In the genomic region with DNA sequence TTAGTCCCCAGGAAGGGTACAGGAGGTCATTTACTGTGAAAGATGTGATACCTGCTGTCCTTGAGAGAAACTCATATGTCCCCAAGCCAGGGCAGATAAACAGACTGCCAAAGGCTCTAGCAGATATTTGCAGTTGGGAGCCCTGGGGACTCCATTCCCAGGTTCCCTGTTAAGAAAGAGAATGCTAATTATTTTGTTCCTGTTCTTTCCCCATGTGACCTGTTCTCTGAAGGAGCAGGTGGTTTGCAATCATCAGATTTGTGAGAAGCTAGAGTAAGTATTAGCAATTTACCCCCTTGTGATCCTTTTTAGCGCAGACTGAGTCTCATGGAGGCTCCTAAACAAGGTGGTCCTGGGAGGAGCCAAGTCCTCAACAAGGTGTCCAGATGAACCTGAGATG, we compare ENCODE assay signal across 23 mouse cellular contexts. TPM values are rescaled to one million over a fixed set of nuclear protein-coding genes. Genes with fewer than 3 reads are reported as not detected.
"Had no signal": no experiment of that assay in that cellular context is flagged by ENCODE, and none has a peak within 500 bp of the region (broad histone marks: within the 10 kb centered on the region; RNA-seq: fewer than 3 reads in every experiment).

TSS of gene Olfr1357 (minus strand) at position 101 of the 400 bp plus-strand sequence.

- H3K4me3 ChIP-seq: neural tube, embryonic 13.5 days; neural tube, embryonic 15.5 days; stomach, embryonic 15.5 days had no signal

- H3K27me3 ChIP-seq: neural tube, embryonic 13.5 days; neural tube, embryonic 15.5 days; stomach, embryonic 15.5 days had no signal

- H3K9ac ChIP-seq: neural tube, embryonic 13.5 days; neural tube, embryonic 15.5 days; stomach, embryonic 15.5 days had no signal

- DNase-seq: retina, postnatal 1 day; right cerebral cortex, adult 18-20 months; right cerebral cortex, postnatal 14 days; right cerebral cortex, postnatal 25 days; right cerebral cortex, postnatal 4 days; spleen, adult 18-20 months; thymus, adult 18-20 months; thymus, adult 2 months; thymus, postnatal 14 days; thymus, postnatal 25 days; thymus, postnatal 36 days; thymus, postnatal 4 days had no signal

- H3K4me1 ChIP-seq: neural tube, embryonic 13.5 days; neural tube, embryonic 15.5 days; stomach, embryonic 15.5 days had no signal

- H3K9me3 ChIP-seq: neural tube, embryonic 13.5 days; neural tube, embryonic 15.5 days; stomach, embryonic 15.5 days had no signal

- H3K36me3 ChIP-seq: neural tube, embryonic 13.5 days; neural tube, embryonic 15.5 days; stomach, embryonic 15.5 days had no signal

- H3K27ac ChIP-seq: neural tube, embryonic 13.5 days; neural tube, embryonic 15.5 days; stomach, embryonic 15.5 days; stomach, postnatal 0 days had no signal

- H3K4me2 ChIP-seq: neural tube, embryonic 13.5 days; neural tube, embryonic 15.5 days; stomach, embryonic 15.5 days had no signal

RNA-seq across cellular contexts. Expression of gene Olfr1357, which starts in this region (rescaled TPM):
- polyA plus RNA-seq: neural tube, embryonic 13.5 days; neural tube, embryonic 14.5 days; neural tube, embryonic 15.5 days; small intestine, adult 2 months; spleen, adult 2 months; stomach, embryonic 14.5 days; stomach, embryonic 15.5 days; stomach, embryonic 16.5 days; stomach, postnatal 0 days; testis, adult 2 months; thymus, adult 2 months; urinary bladder, adult 2 months had no signal
